Mouse (Mus musculus) liver, adult (tissue): ENCODE measurements around the gene Pdcd4.

Experiments used
- GATA4 ChIP-seq: IDR thresholded peaks from 2 replicates; pipeline ENCODE4 v1.6.1; 2014; ENCODE audit warnings: mild to moderate bottlenecking, low read length; ENCODE audit not compliant: insufficient replicate concordance

Gene Pdcd4

GRCm38 (mm10) chr19:53904833-53905480 lies 12.9 kb downstream of the Pdcd4 start:
- TF ChIP-seq GATA4: no peak

- no peak for TF ChIP-seq GATA4
These were observed 14.1 kb downstream of the Pdcd4 start for GRCm38 (mm10) chr19:53906033-53906702.

GRCm38 (mm10) chr19:53914950-53915349 lies 22.9 kb downstream of the Pdcd4 start:
- TF ChIP-seq GATA4: peak; percentile 50; the same call in 1 of the 2 replicates

- no peak for TF ChIP-seq GATA4
These were observed 27.5 kb downstream of the Pdcd4 start for GRCm38 (mm10) chr19:53919541-53919940.

- no peak for TF ChIP-seq GATA4
These were observed 33.3 kb downstream of the Pdcd4 start for GRCm38 (mm10) chr19:53925338-53925751.

- no peak for TF ChIP-seq GATA4
These were observed 34.7 kb downstream of the Pdcd4 start for GRCm38 (mm10) chr19:53926705-53927104.

GRCm38 (mm10) chr19:53929218-53929617 lies 37.2 kb downstream of the Pdcd4 start:
- no peak for TF ChIP-seq GATA4

- TF ChIP-seq GATA4: no peak
These were observed 41.0 kb downstream of the Pdcd4 start for GRCm38 (mm10) chr19:53933050-53933449.

GRCm38 (mm10) chr19:53934046-53934445 lies 42.0 kb downstream of the Pdcd4 start:
- no peak for TF ChIP-seq GATA4

GRCm38 (mm10) chr19:53939467-53939866 lies 47.4 kb downstream of the Pdcd4 start:
- no peak for TF ChIP-seq GATA4

GRCm38 (mm10) chr19:53941139-53941538 lies 49.1 kb downstream of the Pdcd4 start:
- no peak for TF ChIP-seq GATA4

- TF ChIP-seq GATA4: no peak
These were observed 50.3 kb downstream of the Pdcd4 start for GRCm38 (mm10) chr19:53942342-53942741.

- TF ChIP-seq GATA4: peak; percentile 55; the same call in 1 of the 2 replicates
These were observed 52.1 kb downstream of the Pdcd4 start, which contains the start of the genes Shoc2 and Bbip1 for GRCm38 (mm10) chr19:53943802-53944785. Shoc2 (plus strand) TSS chr19:53944306. Bbip1 (minus strand) TSS chr19:53944627.

- TF ChIP-seq GATA4: no peak
These were observed 52.7 kb downstream of the Pdcd4 start for GRCm38 (mm10) chr19:53944786-53945169.
